Mouse (Mus musculus) stomach, postnatal 0 days (tissue): ENCODE data around the gene Dot1l. TPM values are rescaled to one million over a fixed set of nuclear protein-coding genes. Genes with fewer than 3 reads are reported as not detected.

Experiments
- ATAC-seq: fragments of 200-750 bp; cut with Nextera tagmentation; 2 replicates; pipeline ENCODE4 v1.8.0; 2017; ENCODE audit not compliant: low FRiP score, low TSS enrichment
- DNase-seq: peaks from one replicate; pipeline ENCODE4 v3.0.0-alpha.2; 2016; ENCODE audit warnings: low spot score
- H3K27ac ChIP-seq: fragments of 300-500 bp; sonication (generic); replicated peaks from 2 replicates; pipeline ENCODE4 v1.5.1; 2014; ENCODE audit warnings: mild to moderate bottlenecking, control low read depth
- H3K27me3 ChIP-seq: fragments of 300-500 bp; sonication (generic); 2 replicates; pipeline ENCODE4 v1.6.1; 2014; ENCODE audit warnings: low read length; ENCODE audit not compliant: control insufficient read depth, insufficient read depth
- H3K36me3 ChIP-seq: fragments of 300-500 bp; sonication (generic); 2 replicates; pipeline ENCODE4 v1.6.1; 2014; ENCODE audit warnings: low read length, mixed read lengths; ENCODE audit not compliant: control insufficient read depth, insufficient read depth
- H3K4me1 ChIP-seq: fragments of 300-500 bp; sonication (generic); replicated peaks from 2 replicates; pipeline ENCODE4 v1.6.1; 2014; ENCODE audit warnings: antibody characterized with exemption; ENCODE audit not compliant: control insufficient read depth, insufficient read depth
- H3K4me2 ChIP-seq: fragments of 300-500 bp; sonication (generic); replicated peaks from 2 replicates; pipeline ENCODE4 v1.6.1; 2014; ENCODE audit warnings: low read depth, mild to moderate bottlenecking, control low read depth, moderate library complexity
- H3K4me3 ChIP-seq: fragments of 300-500 bp; sonication (generic); 2 replicates; pipeline ENCODE4 v1.5.1; 2014; ENCODE audit warnings: low read depth, low read length, control low read depth
- H3K9ac ChIP-seq: fragments of 300-500 bp; sonication (generic); 2 replicates; pipeline ENCODE4 v1.6.1; 2014; ENCODE audit warnings: mild to moderate bottlenecking, low read length, control low read depth, mixed read lengths
- H3K9me3 ChIP-seq: fragments of 300-500 bp; sonication (generic); 2 replicates; pipeline ENCODE4 v1.6.1; 2016; ENCODE audit warnings: low read length; ENCODE audit not compliant: control insufficient read depth
- CTCF ChIP-seq: IDR thresholded peaks from 2 replicates; pipeline ENCODE4 v1.5.1; 2016; ENCODE audit warnings: antibody characterized with exemption, low read depth, mild to moderate bottlenecking, moderate library complexity
- EP300 ChIP-seq: optimal IDR thresholded peaks from 2 replicates; pipeline ENCODE3; 2016; ENCODE audit warnings: antibody characterized with exemption
- WGBS: fragments of 180-500 bp; shearing (Covaris S2); extraction: QIAGEN DNeasy Blood & Tissue Kit; methylation state at CpG from one replicate; pipeline ENCODE4 v1.1.7; 2014; 5-methylcytosine and 5-hydroxymethylcytosine counted together
- polyA plus RNA-seq: library from polyadenylated mRNA; unstranded; fragments of >200 nt; fragmentation: Nextera tagmentation; extraction: Ambion mirVana; gene quantifications from 2 replicates; pipeline ENCODE4 v1.2.1, GENCODE M21; 2015

Dot1l gene
- polyA plus RNA-seq, 1 experiment from 2014 or later = 5.4 TPM

DNA sequence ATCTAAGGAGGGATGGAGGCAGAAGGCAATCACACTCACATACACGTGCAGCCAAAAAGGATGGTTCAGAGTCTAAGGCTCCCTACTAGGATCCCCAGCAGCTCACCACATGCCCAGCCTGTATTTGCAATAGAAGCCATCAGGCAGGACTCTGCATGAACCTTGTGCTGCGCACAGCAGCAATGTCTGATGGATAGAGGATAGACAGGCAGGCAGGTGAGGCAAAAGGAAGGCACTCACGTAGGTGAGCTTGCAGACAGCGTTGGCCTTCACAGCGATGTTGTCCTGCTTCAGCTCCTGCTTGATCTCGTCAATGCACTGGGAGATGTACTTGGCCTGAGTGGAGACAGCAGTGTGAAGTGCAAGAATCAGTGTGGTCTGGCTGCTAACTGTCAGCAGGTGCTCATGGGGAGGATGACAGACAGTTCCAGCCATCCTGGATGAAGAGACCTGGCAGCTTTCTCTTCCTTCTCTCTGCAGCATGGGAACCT is 22.4 kb upstream of the Dot1l start:
- WGBS = 92% methylated on average over 6 of the region's 6 CpGs
- H3K27me3 ChIP-seq = no peaks in the 10 kb centered on the region
- no peaks in the 10 kb centered on the region for H3K4me1 ChIP-seq
- no peak overlapping the region for H3K9ac ChIP-seq
- no peak overlapping the region for H3K27ac ChIP-seq
- H3K9me3 ChIP-seq = no peaks in the 10 kb centered on the region
- TF ChIP-seq CTCF (no peak), EP300 (no peak)
- no peak for DNase-seq
- H3K4me2 ChIP-seq = no peak overlapping the region
- H3K36me3 ChIP-seq = peaks cover 30% of the 10 kb centered on the region
- ATAC-seq = no peak
- no peak overlapping the region for H3K4me3 ChIP-seq

DNA sequence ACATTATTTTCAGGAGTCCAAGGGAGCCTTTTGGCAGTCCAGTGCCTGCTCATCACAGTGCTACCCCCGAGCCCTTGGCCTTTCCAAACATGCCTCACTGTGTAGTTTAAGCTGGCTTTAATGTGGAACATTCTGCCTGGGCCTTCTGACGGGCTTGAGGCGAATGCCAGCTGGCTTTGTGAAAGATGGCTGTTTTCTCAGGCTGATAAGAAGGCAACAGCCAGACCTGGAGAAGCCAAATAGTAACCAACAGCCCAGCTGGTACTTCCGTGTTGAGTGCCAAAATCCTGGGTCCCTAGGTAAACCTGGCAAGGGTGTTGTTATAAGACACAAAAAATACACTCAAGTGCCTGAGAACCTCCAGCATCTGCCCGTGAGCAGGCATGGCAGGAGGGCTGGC is 18.3 kb upstream of the Dot1l start:
- TF ChIP-seq EP300 (no peak), CTCF (no peak)
- 0 out of 2 replicates have a peak overlapping the region, but pooled peaks have one; percentile 24 for H3K27ac ChIP-seq
- DNase-seq (no peak), ATAC-seq (no peak)
- H3K9me3 ChIP-seq = no peaks in the 10 kb centered on the region
- H3K9ac ChIP-seq = 0 out of 2 replicates have a peak overlapping the region, but pooled peaks have one; percentile 4
- no peak overlapping the region for H3K4me2 ChIP-seq
- H3K36me3 ChIP-seq = peaks cover 3% of the 10 kb centered on the region; the same call in 1 of the 2 replicates
- 40% methylated on average over 5 of the region's 5 CpGs for WGBS
- H3K27me3 ChIP-seq = no peaks in the 10 kb centered on the region
- peaks cover 10% of the 10 kb centered on the region; the same call in 1 of the 2 replicates for H3K4me1 ChIP-seq
- H3K4me3 ChIP-seq = no peak overlapping the region

DNA sequence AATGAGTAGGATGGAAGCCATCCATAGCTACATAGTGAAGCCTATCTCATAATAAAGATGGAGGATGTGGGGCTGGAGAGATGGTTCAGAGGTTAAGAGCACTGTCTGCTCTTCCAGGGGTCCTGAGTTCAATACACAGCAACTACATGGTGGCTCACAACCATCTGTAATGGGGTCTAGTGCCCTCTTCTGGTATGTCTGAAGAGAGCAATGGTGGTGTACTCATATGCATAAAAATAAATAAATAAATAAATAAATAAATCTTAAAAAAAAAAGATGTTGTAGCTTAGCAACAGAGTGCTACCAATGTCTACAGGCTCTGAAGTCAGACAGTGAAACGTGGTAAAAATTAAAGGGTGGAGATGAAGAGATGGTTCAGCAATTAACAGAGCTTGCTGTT is 16.3 kb upstream of the Dot1l start:
- ATAC-seq (no peak), DNase-seq (no peak)
- Histone ChIP-seq H3K27ac (no peak overlapping the region), H3K4me2 (no peak overlapping the region), H3K27me3 (no peaks in the 10 kb centered on the region), H3K4me3 (no peak overlapping the region), H3K4me1 (peaks cover 10% of the 10 kb centered on the region; the same call in 1 of the 2 replicates), H3K9me3 (no peaks in the 10 kb centered on the region), H3K9ac (no peak overlapping the region), H3K36me3 (no peaks in the 10 kb centered on the region; the same call in 1 of the 2 replicates)
- WGBS = 67% methylated on average over 1 of the region's 1 CpGs
- TF ChIP-seq CTCF (peak; percentile 48), EP300 (no peak)

- no peak for TF ChIP-seq CTCF
- no peak for TF ChIP-seq EP300
- Histone ChIP-seq H3K9me3 (no peaks in the 10 kb centered on the region), H3K4me1 (peaks cover 10% of the 10 kb centered on the region; the same call in 1 of the 2 replicates), H3K9ac (peak overlapping the region; percentile 97), H3K36me3 (no peaks in the 10 kb centered on the region; the same call in 1 of the 2 replicates), H3K4me3 (peak overlapping the region; percentile 99), H3K4me2 (peak overlapping the region; percentile 90), H3K27me3 (no peaks in the 10 kb centered on the region), H3K27ac (peak overlapping the region; percentile 88)
- WGBS = 8% methylated on average over 5 of the region's 5 CpGs
- DNase-seq (no peak), ATAC-seq (no peak)
These were observed 13.9 kb upstream of the Dot1l start for GRCm38 (mm10) chr10:80741146-80741545.

DNA sequence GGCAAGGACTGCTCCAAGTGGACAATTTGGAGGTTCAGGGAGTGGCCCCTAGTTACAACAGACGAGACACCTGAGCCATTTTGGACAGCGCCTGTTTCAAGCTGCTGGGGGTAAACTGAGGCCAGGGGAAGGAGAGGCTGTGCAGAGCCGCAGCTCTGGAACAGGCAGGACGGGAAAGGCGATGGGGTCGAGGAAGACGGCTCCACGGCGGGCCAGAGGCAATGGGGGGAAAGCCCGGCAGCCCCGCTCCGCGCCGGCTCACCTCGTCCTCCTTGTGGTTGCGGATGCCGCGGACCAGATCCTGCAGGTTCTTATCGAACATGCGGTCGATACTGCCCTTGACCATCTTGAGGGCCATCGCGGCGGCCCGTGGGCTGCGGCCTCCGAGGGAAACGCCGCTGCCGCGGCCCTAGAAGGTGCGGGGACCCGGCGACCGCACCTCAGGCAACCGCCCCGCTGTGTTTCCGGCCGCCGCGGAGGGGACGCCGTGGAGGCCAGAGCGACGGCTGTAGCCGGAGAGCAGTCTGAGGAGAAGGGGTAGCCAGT is 13.3 kb upstream of the Dot1l start:
- Histone ChIP-seq H3K36me3 (no peaks in the 10 kb centered on the region; the same call in 1 of the 2 replicates), H3K4me1 (peaks cover 10% of the 10 kb centered on the region; the same call in 1 of the 2 replicates), H3K27me3 (no peaks in the 10 kb centered on the region), H3K9ac (peak overlapping the region; percentile 97), H3K27ac (peak overlapping the region; percentile 88), H3K4me3 (peak overlapping the region; percentile 99), H3K4me2 (peak overlapping the region; percentile 90), H3K9me3 (no peaks in the 10 kb centered on the region)
- ATAC-seq = no peak
- WGBS = 0% methylated on average over 46 of the region's 46 CpGs
- DNase-seq = no peak
- TF ChIP-seq CTCF (peak; percentile 8; the same call in 1 of the 2 replicates), EP300 (no peak)
